Mouse (Mus musculus) right cerebral cortex, adult 18-20 months (tissue): ENCODE results near the gene Polr3b.

Experiments
- DNase-seq: peaks from one replicate; pipeline ENCODE4 v3.0.0; 2022; ENCODE audit warnings: mixed read lengths

Polr3b gene

DNA sequence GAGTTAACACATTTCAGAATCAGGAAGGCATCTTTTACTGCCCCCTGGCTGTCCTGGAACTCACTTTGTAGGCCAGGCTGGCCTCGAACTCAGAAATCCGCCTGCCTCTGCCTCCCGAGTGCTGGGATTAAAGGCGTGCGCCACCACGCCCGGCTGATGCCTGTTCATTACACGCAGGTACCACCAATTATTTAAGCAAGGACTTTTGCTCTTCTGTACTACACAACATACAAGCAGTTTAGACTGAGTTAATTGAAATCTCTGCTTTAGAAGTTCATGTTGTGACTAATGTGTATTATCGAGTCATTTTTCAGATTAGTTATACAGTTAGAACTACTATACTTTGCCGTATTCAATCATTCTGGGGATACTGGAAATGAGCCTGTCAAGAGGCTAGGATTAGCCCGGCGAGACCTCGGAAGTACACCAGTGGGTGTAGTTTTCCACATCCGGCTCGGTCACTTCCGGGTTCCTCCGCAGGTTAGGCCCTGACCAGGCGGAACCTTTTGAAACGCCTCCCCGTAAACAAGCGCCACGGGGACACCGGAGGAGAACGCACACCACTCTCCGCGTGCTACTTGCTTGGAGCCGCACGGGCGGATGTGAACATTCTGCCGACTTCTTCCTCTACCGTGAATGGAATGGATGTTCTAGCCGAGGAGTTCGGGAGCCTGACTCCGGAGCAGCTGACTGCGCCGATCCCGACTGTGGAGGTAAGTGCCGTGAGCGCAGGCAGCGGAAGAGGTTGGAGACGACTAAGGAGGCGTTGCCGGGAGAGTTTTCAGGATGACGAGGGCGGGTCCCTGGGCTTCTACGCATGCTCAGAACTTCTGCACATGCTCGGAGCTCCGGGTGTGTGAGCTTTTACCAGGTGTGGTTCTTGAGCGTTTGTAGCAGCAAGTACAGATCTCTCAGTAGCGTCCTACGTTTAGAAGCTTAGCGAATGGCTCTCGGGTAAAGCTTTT, at the start of gene Polr3b:
Gene Polr3b, plus strand, starts transcription at position 467 of the 965 bp plus-strand sequence.
- peak; percentile 96 for DNase-seq

DNA sequence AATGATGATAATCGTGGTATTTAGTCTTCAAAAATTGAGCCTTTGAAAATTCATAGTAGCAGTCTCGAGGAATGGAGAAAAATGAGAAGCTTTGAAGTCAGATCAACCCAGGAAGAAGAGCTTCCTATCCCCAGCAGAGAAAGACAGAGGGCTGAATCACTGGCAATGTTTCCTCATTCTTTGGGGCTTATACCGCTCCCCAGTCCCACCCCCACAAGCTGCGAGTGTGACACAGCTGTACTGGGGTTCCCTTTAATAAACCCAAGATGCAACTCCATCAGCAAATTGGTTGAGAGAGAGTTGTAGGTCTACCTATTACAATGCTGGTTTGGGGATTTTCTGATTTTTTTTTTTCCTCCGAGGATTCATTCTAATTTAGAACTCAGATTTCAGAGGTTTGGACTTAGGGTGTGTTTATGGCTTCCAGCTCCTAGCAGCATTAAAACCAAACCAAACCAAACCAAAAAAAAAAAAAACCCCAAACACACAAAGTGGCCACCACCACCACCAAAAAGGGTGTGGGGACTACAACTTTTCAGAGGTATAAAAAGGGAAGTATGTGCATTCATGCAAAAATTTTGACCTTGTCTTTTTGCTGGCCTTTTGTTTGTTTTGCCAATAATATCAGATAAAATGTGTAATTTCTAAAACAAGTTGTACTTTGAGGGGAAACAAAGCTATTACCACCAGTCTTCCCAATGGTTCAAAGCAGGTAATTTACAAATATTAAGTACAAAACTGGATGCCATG, 48.2 kb upstream of the Polr3b start:
- no peak for DNase-seq

DNA sequence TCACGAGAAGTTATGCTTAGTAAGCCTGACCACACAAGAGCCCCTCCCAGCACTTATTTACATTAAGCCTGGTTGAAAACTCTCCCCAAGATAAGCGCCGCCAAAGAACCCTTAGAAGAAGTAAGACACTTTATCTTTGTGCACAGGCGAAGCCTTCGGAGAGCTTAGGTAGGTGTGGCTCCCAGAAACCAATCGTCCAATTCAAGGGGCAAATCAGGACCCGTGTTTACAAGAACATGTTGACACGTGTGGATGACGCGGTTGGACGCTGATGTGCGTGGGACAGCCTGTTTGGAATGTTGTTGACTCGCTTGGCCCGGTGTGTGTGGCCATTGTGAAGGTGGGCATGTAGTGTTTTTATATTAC, 46.1 kb upstream of the Polr3b start:
- no peak for DNase-seq

DNA sequence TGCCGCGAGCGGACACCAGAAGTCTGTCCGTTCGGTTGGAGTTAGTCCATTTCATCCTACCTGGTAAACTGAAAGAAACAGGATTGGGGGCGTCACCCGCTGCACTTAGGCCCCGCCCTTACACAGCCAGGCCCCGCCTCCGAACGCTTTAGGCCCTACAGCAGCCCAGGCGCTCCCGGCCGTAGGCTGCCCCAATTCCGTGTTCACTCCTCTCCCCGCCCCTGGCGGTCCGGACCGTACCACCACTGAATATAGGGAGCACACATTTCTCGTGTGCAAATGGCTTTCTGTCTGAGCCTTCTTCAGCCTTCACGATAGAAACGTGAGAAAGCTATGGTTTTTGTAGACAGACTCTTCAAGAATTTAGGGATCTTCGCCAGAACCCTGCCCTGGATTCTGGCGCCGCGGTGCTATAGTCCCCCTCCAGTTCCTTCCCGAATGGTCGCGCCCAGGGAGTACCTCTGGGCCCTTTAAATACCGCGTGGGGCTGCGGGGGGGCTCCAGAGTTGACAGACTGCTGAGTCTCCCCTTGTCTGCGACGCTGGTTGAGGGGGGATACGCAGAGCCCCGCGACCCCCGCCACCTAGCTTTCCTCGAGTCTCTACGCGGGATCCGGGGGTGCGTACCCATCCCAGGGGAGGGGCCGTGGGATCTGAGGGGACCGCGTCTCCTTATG, 45.6 kb upstream of the Polr3b start, which contains the start of gene Tcp11l2:
Gene Tcp11l2, plus strand, starts transcription at position 232 of the 676 bp plus-strand sequence.
- DNase-seq, result peak; percentile 94

DNA sequence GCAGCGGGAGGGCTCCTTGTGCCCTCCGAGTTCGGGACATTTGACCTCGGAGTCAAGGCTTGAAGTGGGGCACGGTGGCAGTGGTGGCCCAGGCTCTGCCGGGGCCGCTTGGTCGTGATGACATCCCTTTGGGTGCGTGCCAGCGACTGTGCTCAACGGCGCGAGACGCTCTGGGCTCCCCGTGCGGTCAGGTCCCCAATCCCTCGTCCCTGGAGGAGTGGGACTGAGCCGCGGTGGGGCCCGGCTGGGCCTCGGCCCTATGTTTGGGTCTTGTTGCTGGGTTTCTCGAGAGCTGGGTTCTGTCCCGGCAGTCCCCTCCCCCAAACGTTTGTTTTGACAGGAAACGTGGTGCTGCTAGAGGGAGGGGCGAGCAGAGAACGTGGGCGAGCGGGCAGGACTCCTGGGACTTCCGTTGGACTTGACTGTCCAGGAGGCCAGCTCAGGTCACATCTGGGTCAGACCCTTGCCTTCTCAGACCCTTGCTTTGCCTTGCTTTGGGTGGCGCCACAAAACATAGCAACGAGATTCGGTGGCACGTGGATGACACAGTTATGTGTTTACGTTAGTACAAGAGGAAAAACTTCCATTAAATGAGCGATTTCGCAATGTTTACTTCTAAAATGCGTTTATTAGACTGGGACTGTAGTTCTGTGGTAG, 44.9 kb upstream of the Polr3b start:
- peak; percentile 65 for DNase-seq

DNA sequence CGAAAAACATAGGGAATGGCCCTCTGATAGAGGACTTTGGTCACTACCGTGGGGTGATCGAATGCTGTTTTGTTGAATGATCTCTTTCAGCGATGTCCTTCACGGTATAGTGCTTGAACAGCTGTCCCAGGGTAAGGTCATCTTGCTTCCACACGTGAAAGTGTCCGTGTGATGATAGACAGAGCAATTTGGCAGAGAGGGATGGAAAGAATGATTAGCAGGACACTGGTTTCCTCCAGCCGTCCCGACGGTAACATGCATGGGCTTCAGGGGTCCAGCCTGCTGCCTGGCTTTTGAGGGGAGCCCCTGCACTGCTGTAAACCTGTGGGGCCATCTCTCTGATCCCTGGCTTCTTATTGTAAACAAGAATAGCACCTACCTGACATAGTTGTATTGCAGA, 43.4 kb upstream of the Polr3b start:
- no peak for DNase-seq

DNA sequence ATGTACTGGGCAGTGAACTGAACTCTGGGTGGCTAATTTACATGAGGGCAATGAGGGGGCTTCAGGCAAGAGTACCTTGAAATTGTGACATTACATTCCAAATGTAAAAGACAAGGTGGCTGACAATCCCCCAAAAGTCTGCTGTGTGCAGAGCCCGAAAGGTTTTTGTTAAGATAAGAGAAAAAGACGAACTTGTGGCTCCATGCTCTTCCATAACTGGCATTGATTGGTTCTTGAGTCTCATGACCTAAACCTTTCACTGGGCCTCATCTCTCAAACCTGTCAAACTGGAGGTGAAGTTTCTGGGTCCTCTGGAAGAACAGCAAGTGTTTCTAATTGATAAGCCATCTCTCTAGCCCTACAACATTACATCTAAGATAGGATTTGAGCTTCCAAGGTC, 42.6 kb upstream of the Polr3b start:
- DNase-seq, result no peak

DNA sequence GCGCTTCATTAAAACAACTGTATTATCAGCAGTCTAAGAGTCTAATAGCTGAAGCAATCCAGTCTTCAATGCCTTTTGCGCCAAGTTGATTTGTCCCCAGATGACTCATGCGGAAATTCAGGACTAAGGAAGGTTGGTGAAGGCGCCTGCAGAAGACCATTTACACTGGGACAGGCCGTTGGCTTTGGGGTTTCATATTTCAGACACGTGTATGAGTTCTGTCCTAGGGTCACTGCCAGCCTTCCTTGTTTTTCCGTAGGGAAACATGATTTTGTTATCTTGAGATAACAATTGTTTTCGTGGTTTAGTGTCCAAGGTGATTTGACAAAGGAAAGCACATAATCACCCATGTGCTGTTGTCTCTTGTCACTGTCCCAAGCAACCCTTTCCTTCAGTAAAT, 40.9 kb upstream of the Polr3b start:
- no peak for DNase-seq

DNA sequence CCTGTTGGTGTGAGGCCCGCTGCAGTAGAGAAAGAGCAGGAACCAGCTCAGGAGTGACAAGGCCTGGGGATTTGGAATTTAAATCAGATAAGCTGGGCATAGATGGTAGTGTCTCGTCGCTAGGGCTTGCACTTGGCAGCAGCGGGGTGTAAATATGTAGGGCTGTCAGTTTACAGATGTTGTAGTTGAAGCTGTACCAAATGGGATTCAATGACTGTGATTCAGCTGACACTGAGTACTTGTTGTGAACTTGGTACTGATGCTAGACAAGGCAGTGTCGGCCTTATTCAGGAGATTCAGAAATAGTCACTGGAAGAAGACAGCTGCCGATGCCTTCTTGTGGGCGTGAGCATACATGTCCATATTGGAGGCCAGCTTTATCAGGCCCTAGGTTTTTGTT, 39.9 kb upstream of the Polr3b start:
- peak; percentile 15 for DNase-seq

DNA sequence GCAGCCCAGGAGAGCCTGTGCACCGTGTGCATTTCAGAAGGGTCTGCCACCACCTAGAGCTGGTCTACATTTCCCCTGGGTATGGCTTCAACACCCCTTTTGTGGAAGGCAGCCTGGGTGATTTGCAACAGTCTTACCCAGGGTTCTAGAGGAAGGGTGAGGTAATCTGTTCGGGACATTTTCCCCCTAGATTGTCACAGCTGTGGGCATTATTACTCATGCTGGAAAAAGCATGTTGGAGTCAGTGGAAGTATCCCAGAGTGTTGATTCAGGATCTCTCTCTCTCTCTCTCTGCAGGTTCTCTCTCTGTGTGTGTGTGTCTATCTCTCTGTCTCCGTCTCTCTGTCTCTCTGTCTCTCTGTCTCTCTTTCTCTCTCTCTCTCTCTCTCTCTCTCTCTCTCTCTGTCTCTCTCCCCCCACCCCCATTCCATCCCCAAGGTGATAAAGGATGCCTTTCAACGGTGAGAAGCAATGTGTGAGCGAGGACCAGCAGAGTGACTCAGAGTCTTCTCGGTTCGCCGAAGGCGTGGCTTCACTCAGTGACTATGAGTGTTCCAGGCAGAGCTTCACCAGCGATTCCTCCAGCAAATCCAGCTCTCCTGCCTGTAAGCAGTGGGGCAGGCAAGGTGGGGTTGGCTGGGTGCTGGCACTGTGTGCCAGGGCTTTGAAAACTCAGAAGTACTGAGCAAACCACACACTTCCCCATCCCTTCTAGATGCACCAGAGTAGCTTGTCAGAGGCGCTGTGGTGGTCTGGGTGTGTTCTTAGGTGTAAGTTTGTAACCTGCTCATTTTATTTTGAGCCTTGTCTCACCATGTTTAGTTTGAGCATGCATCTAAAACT, 37.4 kb upstream of the Polr3b start:
- no peak for DNase-seq

DNA sequence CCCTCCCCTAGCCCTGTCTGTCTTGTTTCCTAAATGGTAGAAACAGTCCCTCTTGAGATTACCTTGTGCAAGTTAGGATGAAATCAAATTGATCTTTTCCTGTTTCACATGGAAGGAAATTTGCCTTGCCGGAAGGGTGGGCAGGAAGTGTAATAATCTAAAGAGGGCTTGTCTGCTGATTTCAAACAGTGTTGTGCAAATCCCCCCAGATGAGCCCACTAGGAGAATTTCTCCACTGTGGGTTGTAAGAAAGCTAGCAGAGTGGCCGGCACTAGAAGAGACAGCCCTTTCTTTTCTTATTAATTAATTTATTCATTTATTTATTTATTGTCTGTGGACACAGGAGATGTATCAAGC, 36.8 kb upstream of the Polr3b start:
- no peak for DNase-seq

DNA sequence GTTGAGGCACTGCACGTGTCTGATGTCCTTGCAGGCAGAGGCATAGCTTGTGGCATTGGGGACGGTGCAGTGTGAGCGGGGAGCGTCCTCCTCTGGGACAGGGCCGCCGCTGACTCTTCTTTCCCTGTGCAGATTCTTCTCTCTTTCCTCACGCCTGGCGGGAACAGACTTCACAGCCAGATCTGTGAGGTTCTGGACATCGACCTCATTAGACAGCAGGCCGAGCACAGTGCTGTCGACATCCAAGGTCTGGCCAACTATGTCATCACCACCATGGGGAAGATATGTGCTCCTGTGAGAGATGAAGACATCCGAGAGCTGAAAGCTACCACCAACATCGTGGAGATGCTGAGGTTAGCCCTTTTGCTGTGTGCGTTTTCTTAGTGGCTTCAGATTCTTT, 31.1 kb upstream of the Polr3b start:
- DNase-seq, result no peak

DNA sequence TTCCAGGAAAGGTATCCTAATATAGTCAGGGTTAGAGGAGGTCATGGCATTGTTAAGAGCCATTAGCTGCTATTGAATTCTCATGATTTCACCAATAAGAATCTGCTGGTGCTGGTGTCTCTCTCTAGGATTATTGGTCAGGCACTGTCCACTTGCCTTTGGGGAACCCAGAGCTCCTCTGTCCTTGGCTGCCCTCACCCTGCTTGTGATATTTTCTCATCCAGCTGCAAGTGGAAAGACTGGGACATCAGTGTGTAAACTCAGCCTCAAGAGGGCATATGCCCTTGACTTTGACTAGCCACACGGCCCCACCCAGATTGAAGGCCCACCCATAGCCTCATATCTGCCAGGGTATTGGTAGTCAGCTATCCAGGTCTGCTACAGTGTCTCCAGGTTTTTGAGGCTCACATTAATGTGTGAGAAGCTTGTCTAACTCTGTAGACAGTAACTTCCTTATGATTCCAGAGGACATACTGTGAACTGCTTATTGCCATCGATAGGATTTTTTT, 30.4 kb upstream of the Polr3b start:
- DNase-seq, result no peak

DNA sequence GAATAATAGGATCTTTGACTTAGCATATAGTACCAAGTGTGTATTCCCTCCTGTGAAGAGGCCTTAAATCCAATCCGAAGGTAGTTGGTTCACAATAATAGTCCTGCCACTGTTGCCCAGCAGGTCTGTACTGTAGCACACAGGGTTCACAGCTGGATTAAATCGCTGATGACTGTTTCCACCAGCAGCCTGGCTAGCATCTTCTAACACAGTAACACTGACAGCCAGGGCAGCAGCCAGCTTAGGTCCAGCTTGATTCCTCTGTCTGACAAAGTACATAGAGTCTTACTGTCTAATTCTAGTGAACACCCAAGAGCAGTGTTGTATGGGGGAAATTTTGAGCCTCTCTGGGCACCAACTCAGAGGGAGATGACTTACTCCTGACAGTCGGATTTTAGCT, 29.3 kb upstream of the Polr3b start:
- no peak for DNase-seq

DNA sequence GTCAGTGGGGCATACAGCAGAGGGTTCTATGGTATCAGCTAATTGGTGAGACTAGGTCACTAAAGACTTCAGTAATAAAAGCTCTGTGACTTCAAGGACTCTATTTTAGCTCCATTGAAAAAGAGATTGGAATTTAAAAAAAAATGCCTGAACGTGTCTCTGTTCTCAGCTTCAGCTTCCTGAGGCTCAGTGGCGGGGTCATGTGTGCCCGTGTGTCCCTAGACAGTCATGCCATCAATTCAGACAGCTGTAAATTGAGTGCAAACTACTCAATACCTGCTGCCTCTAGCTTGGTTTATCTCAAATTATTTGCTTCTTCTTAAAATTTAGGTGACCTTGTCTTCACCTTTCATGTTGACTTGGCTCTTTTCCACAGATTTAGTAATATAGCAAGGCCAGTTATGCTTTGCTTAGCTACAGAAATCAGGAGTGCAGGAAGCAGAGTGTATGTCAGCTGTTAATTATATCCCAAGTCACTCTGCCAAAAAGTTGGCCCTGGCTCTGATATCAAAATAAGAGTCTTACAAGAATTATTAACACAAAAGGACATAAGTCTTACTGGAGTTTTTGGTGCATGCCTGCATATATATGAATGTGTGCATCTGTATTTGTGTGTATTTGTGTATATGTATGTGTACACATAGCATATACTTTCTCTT, 24.8 kb upstream of the Polr3b start:
- DNase-seq, result no peak

DNA sequence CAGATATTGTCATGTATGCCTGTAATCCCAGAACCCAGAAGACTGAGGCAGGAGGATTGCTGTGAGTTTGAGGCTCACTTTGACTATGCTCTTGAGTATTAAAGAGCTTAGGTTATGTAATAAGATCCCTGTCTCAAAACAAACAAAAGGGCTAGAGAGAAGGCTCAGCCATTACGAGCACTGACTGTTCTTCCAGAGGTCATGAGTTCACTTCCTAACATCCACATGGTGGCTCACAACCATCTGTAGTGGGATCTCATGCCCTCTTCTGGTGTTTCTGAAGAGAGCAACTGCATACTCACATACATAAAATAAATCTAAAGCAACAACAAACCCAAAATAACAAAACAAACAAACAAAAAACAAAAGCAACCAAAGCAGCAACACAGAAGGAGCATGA, 23.9 kb upstream of the Polr3b start:
- DNase-seq, result no peak

DNA sequence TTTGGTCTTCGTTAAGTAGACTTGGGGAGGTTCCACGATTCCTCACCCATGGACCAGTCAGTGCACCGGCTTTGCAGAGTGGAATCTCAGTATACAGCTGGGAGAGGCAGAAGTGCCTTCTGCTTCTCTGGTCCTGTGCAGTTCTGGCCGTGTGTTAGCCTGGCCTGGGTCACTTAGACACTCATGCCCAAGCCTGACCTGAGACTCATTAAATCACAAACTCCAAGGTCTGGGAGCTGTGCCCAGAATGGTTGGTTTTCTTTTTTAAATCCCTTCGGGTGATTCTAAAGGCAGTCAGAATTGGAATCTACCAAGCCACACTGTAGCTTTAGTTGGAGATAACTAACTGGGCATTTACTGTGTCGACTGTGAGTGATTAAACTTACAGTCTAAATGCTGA, 22.0 kb upstream of the Polr3b start:
- DNase-seq, result no peak

DNA sequence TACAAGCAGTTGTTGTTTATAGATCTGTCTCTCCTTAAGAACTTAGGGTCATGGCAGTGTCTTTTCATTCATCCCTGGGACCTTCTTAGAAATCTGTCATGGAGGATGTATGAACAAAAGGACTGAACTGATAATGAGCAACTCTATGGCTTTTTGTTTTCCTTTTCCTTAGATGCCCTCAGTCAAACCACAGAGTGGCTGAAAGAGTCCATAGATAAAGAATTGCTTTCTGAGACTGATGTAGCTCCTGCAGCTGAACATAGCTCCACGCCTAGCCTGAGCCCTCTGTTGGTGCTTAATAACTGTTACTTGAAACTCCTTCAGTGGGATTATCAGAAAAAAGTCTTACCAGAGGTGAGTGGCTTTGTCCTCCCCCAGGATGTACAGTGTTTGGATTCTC, 17.8 kb upstream of the Polr3b start:
- no peak for DNase-seq

DNA sequence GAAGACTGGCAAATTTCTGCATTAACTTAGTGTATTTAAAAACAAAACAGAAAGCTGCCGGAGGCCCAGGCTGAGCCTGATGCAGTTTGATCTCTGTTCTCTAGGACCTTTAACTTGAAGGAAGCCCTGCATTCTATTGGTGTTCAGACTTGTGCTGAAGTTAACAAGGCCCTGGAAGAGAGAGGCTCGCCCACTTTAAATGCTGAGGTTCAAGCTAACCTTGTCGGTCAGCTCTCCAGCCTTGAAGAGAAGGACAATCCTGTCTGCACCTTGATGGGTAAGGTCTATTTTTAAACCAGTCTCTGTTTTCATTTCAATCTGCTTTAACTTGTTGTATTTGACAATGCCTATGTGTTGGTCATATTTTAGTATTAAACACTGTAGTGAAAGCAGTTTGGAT, 13.7 kb upstream of the Polr3b start:
- no peak for DNase-seq

DNA sequence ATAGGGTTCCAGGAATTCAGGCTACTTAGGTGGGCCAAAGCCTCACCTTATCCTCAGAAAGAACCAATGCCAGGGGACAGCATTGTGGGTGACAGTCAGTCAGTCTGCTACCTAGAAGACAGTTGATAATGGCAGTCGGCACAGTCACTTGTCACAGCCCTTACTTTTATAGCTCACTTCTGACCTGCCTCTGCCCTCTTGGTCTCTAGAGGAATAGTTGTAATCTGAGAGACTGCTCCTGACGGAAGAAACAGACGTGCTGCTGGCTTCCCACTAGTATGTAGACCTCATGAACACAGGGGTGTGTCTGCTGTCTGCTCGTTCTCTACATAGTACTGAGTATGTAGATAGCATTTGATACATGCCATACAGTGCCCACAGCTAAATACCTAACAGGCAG, 11.8 kb upstream of the Polr3b start:
- no peak for DNase-seq

DNA sequence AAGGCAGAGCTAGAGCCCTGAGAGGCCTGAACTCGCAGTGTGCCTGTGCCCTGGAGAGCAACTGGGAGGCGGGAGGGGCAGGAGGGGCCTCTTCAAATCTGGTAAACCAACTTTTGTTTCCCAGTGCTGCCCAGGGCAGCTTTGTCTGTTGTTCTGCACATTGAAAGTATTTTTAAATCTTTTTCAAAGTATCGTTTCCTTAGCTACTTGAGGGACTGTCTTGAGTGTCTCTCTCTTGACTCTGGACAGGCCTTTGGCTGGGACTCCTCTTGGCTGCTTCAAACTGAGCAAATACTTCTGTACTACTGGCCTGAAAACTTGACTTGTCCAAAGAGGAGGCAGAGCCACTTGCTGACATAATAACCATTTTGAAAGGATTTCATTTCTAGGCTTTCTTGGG, 11.3 kb upstream of the Polr3b start:
- DNase-seq, result no peak
